Mouse (Mus musculus) thymus, postnatal 14 days (tissue): ENCODE results near the gene Zfp697.
"Not testable (repeated sequence)": the region's sequence is repeated elsewhere in the genome, so short reads cannot be mapped to it uniquely, and the experiment has no call there.

Experiments
- DNase-seq: peaks from one replicate; pipeline ENCODE4 v3.0.0; 2021

Zfp697 gene

DNA sequence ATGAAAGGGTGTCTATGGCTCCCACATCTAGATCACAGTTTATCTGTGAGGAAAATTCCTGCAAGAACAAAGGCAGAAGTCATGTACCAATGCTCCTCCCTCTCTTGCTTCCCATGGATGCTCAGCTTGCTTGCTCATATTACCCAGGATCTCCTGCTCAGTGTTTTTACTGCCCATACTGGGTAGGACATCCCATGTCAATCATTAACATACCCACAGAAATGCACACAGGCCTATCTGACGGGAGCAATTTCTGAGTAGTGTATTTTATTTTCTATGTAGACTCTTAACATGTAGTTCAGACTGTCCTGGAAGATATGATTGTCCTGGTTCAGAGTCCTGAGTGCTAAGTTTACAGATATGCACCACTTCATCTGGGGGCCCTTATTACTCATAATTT lies 142.3 kb downstream of the Zfp697 start:
- DNase-seq: not testable (repeated sequence)

DNA sequence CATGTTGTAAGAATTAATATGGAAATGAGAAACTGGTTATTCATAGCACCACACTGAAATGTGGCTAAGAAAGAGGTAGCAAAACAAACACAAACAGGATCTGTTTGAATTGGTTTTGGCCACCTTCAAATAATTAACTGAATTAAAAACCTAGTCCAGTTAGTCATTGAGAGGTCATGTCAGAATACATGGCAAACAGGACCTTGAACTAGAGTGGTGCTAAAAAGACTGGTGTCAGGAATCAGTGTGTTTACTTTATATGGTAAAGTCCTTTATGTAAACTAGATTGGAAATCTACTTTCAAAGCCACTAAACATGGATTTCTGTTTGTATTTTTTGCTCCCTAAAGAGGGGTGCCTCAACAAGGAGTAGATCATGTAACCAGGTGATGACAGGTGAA lies 142.7 kb downstream of the Zfp697 start:
- DNase-seq: not testable (repeated sequence)

- not testable (repeated sequence) for DNase-seq
These were observed 165.4 kb downstream of the Zfp697 start for GRCm38 (mm10) chr3:98547641-98548040.

DNA sequence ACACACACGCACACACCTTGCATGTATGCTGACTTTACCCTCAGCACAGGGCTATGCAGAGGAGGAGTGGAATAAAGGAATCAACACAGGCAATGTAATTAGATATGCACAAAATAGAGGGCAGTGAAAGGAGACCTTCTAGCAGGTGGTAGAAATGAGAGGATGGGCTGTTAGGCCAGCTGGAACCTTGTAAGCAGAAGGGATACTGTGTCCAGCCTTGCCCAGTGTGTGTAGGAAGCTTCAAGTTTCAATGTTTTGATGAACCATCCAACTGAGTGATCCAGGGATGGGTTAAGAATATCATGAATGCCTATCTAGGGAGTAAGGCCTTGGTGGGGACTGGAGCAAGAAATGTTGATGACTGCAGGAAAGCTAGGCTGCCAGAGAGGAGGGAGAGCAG lies 166.2 kb downstream of the Zfp697 start:
- not testable (repeated sequence) for DNase-seq

GRCm38 (mm10) chr3:98550215-98550614 lies 168.0 kb downstream of the Zfp697 start:
- not testable (repeated sequence) for DNase-seq

DNA sequence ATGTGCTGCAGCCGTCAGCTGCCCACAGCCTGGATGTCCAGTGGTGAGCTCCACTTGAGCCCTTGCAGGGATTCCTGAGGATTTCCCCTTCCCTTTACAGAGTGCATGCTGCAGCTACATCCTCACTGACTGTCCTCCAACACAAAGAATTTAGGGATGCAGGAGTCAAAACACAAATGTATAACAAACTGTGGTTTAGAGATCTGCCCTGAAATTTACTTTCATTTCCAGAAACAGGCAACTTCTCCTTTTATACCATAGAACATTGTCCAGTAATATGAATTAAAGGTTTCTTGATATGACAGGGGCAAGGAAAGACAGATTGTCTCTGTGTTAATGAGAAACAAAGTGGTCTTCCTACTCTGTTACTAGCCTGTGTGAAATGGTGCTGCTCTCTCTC lies 168.6 kb downstream of the Zfp697 start:
- DNase-seq: not testable (repeated sequence)

GRCm38 (mm10) chr3:98560711-98561110 lies 178.4 kb downstream of the Zfp697 start:
- DNase-seq: not testable (repeated sequence)

DNA sequence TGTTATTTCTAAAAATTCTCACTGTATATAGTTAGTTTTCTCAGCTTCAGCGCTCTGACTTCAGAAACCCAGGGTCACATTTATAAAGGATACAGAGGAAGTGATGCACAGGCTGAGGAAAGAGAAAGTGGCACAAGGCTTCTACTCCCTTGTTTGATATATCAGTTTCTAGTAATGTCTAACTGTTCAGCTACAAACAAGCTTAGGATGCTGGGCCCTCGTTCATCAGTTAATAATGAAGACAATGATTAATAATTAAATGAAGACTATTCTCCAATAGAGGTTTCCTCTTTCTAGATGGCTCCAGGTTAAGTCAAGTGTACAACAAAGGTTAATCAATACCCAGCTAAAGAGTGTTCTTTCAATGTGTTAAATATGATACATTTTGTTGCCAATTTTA lies 181.6 kb downstream of the Zfp697 start:
- not testable (repeated sequence) for DNase-seq

GRCm38 (mm10) chr3:98564894-98565293 lies 182.6 kb downstream of the Zfp697 start:
- DNase-seq: not testable (repeated sequence)

DNA sequence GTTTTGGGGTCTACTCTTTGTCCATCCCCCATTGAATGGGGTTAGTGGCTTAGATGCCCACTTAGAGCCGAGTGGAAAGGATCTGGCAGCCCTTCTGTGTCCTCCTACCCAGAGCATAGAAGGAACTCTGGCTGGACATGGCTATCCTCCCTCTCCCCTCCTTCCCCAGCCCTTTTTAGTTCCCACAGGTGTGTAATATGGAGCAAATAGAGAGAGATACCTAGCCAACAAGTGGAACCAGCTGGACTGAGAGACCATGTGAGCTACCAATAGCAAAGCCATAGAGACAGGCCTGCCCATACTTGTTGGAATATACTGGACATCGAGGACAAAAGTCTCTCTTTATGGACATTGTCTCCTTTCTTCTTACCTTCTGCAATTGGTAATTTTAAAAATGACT lies 185.5 kb downstream of the Zfp697 start:
- not testable (repeated sequence) for DNase-seq

- DNase-seq: not testable (repeated sequence)
These were observed 198.8 kb downstream of the Zfp697 start for GRCm38 (mm10) chr3:98581024-98581423.

GRCm38 (mm10) chr3:98582202-98582601 lies 199.9 kb downstream of the Zfp697 start:
- DNase-seq: not testable (repeated sequence)

- DNase-seq: not testable (repeated sequence)
These were observed 200.4 kb downstream of the Zfp697 start for GRCm38 (mm10) chr3:98582622-98583021.

DNA sequence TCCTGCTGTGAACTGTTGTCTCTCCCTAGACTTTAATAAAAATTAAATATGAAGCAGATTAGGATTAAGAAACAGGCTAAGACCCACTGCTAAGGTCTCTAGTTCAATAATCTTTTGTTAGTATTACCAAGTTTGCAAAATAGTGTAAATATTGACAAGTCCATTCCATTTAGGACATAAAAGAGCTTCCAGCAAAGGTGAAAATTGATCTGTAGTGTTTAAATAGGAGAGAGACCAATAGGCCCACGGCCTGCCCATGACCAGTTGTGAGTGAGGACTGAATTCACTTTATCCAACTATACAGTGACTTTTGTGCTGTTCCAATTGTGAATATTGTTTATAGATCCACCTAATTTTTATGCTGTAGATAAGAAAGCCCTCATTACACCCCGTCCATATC lies 205.5 kb downstream of the Zfp697 start:
- no peak for DNase-seq

- DNase-seq: no peak
These were observed 206.4 kb downstream of the Zfp697 start, which contains the start of gene Gm10681 for GRCm38 (mm10) chr3:98588707-98589106. Gm10681 (minus strand) TSS chr3:98588807.

DNA sequence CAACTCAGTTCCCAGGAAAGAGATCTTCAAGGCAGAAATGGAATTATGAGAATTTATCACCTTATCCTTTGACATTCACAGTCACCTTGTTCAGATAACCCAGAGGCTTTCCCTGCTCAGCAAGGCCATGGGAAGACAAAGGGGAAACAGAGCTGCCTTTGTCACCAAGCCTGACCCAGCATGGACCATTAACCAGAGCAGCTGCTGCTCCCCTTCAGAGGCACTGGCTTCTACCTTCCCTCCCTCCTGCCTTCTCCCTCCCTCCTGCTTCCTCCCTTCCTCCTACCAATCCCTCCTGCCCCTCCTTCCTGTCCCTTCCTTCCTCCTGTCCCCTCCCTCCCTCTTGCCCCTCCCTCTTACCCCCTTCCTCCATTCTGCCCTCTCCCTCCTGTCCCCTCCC lies 231.3 kb downstream of the Zfp697 start:
- not testable (repeated sequence) for DNase-seq

DNA sequence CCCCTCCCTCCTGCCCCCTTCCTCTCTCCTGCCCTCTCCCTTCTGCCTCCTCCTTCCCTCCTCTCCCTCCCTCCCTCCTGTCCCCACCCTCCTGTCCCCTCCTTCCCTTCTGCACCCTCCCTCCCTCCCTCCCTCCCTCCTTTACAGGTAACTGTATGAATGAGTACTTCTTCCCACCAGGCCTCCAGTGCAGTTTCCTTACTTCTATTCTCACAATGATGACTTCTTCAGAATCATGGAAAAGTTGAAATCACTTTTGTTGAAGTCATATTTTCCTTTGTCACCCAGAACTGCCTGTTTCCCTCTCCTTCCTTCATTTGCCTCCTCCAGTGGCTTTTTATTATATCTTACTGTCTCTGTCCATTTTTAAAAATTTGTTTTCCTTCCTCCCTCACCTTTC lies 231.7 kb downstream of the Zfp697 start:
- no peak for DNase-seq

- DNase-seq: not testable (repeated sequence)
These were observed 232.2 kb downstream of the Zfp697 start for GRCm38 (mm10) chr3:98614406-98614927.

DNA sequence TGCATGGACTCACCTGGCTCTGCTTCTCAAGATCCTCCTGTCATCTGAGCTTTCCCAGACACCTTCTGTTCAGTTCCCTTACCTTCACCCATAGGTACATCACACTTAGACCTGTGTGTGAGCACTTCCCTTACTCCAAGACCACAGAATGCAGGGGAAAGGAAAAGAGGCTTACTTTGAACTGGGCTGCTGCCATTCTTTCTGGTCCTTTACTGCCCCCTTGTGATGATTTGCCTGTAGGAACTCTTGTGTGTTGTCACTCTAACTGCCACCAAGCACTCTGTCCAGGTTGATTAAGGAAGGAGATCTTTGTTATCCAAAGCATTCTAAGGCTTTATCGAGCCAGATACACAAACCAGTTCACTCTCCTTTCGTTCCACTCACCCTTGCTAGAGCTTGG lies 234.0 kb downstream of the Zfp697 start:
- DNase-seq: not testable (repeated sequence)

DNA sequence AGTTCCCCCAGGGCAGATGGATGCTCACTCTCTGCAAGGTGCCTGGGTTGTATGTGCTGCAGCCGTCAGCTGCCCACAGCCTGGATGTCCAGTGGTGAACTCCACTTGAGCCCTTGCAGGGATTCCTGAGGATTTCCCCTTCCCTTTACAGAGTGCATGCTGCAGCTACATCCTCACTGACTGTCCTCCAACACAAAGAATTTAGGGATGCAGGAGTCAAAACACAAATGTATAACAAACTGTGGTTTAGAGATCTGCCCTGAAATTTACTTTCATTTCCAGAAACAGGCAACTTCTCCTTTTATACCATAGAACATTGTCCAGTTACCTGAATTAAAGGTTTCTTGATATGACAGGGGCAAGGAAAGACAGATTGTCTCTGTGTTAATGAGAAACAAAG lies 234.5 kb downstream of the Zfp697 start:
- DNase-seq: not testable (repeated sequence)

DNA sequence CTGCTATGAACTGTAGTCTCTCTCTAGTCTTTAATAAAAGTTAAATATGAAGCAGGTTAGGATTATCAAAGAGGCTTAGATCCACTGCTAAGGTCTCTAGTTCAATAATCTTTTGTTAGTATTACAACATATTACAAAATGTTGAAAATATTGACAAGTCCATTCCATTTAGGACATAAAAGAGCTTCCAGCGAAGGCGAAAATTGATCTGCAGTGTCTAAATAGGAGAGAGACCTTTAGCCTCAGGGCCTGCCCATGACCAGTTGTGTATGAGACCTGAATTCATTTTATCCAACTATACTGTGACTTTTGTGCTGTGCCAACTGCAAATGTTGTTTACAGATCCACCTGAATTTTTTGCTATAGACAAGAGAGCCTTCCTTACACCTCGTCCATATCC lies 247.4 kb downstream of the Zfp697 start:
- no peak for DNase-seq

- DNase-seq: no peak
These were observed 247.9 kb downstream of the Zfp697 start, which contains the start of gene Hsd3b5 for GRCm38 (mm10) chr3:98630152-98630551. Hsd3b5 (minus strand) TSS chr3:98630252.

DNA sequence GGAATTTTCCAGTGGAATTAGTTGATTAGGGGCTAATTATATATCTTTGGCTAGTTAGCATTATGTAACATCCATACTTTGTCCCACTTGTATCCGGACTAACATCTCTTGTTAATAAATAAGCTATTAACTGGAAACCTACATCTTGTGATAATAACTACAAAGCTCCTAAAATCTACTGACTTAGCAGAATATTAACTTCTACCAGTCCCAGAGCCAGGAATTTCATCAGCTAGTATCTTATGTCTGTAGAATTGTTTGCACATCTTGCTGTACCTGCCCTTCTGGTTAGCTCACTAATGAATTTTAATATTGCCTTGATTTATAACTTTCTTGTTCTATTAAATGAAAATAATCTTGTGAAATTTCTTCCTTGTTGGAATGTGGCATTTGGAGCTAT lies 252.9 kb downstream of the Zfp697 start:
- no peak for DNase-seq

DNA sequence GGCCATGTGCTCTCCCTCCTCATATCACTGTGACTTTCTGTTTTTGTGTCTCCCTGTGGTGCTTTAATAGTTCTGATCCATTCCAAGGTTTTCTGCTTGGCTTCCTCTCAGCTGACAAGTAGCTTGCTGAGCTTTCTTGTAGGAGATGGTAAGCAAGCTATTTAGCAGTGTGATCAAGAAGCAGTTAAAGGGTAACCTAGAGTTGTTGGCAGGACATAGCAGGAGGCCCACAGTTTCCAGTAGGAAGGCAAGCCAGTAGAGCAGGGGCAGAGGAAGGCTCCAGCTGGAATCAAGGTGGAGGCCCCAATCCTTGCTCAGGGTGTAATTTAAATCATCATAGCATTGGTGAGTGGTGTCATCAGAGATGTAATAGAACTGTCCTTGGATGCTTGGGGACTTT lies 298.5 kb downstream of the Zfp697 start:
- DNase-seq: no peak

- DNase-seq: no peak
These were observed 300.1 kb downstream of the Zfp697 start for GRCm38 (mm10) chr3:98682401-98682800.
